Mouse (Mus musculus): ENCODE measurements around the gene Itpr1.

- TF ChIP-seq CTCF (IDR thresholded peaks at IDR 0.05; ENCODE audit: low read depth, low read length) (no peak), POLR2AphosphoS5 (IDR thresholded peaks at IDR 0.05; ENCODE audit: insufficient replicate concordance, low read depth, low read length) (no peak)
Measured at GRCm38 (mm10) chr6:108233070-108233469, 20.2 kb downstream of the Itpr1 start.
